Mouse (Mus musculus) kidney, postnatal 0 days (tissue): Measurements from ENCODE around the gene Dop1b. TPM values are rescaled to one million over a fixed set of nuclear protein-coding genes. Genes with fewer than 3 reads are reported as not detected.

Experiments
- ATAC-seq: fragments of 200-750 bp; cut with Nextera tagmentation; replicated peaks from 2 replicates; pipeline ENCODE4 v1.8.0; 2017; ENCODE audit warnings: low read depth, moderate number of reproducible peaks, moderate TSS enrichment, moderate library complexity; ENCODE audit not compliant: low FRiP score
- DNase-seq: peaks from one replicate; pipeline ENCODE4 v3.0.0-alpha.2; 2016; ENCODE audit warnings: low spot score
- H3K27ac ChIP-seq: fragments of 300-500 bp; sonication (generic); 2 replicates; pipeline ENCODE4 v1.5.1; 2014; ENCODE audit warnings: mild to moderate bottlenecking
- H3K27me3 ChIP-seq: fragments of 300-500 bp; sonication (generic); 2 replicates; pipeline ENCODE4 v1.6.1; 2014; ENCODE audit warnings: low read length, mixed read lengths; ENCODE audit not compliant: insufficient read depth
- H3K36me3 ChIP-seq: fragments of 300-500 bp; sonication (generic); 2 replicates; pipeline ENCODE4 v1.6.1; 2014; ENCODE audit warnings: low read length, mixed read lengths; ENCODE audit not compliant: insufficient read depth
- H3K4me1 ChIP-seq: fragments of 300-500 bp; sonication (generic); replicated peaks from 2 replicates; pipeline ENCODE4 v1.6.1; 2014; ENCODE audit warnings: antibody characterized with exemption, low read length, mixed read lengths; ENCODE audit not compliant: insufficient read depth
- H3K4me2 ChIP-seq: fragments of 300-500 bp; sonication (generic); 2 replicates; pipeline ENCODE4 v1.6.1; 2014; ENCODE audit warnings: mild to moderate bottlenecking, low read length, moderate library complexity, mixed read lengths
- H3K4me3 ChIP-seq: fragments of 300-500 bp; sonication (generic); replicated peaks from 2 replicates; pipeline ENCODE4 v1.5.1; 2014; ENCODE audit warnings: low read depth, low read length
- H3K9ac ChIP-seq: fragments of 300-500 bp; sonication (generic); 2 replicates; pipeline ENCODE4 v1.6.1; 2014; ENCODE audit warnings: low read depth, low read length
- H3K9me3 ChIP-seq: fragments of 300-500 bp; sonication (generic); replicated peaks from 2 replicates; pipeline ENCODE4 v1.6.1; 2016; ENCODE audit warnings: low read length, inconsistent platforms, mixed read lengths
- CTCF ChIP-seq: IDR thresholded peaks from 2 replicates; pipeline ENCODE4 v1.5.1; 2016; ENCODE audit warnings: antibody characterized with exemption, low read depth, mild to moderate bottlenecking, moderate library complexity
- WGBS: fragments of 180-500 bp; shearing (Covaris S2); extraction: QIAGEN DNeasy Blood & Tissue Kit; methylation state at CpG from one replicate; pipeline ENCODE4 v1.1.7; 2014; 5-methylcytosine and 5-hydroxymethylcytosine counted together
- polyA plus RNA-seq: library from polyadenylated mRNA; unstranded; fragments of >200 nt; fragmentation: Nextera tagmentation; extraction: Ambion mirVana; gene quantifications from 2 replicates; pipeline ENCODE4 v1.2.1, GENCODE M21; 2015

Gene Dop1b
- polyA plus RNA-seq, 1 experiment from 2014 or later = 22.5 TPM

- DNase-seq (no peak), ATAC-seq (no peak)
- H3K4me1 ChIP-seq = no peaks in the 10 kb centered on the region
- H3K27me3 ChIP-seq = no peaks in the 10 kb centered on the region
- TF ChIP-seq CTCF = no peak
- H3K27ac ChIP-seq = no peak overlapping the region
- H3K9ac ChIP-seq = no peak overlapping the region
- H3K36me3 ChIP-seq = peaks cover 66% of the 10 kb centered on the region
- no peak overlapping the region for H3K4me3 ChIP-seq
- WGBS = 91% methylated on average over 4 of the region's 4 CpGs
- no peaks in the 10 kb centered on the region for H3K9me3 ChIP-seq
- H3K4me2 ChIP-seq = no peak overlapping the region
Observed at GRCm38 (mm10) chr16:93859967-93860366, 148.3 kb downstream of the Dop1b start.

Other genes starting within 250 kb of the Dop1b start
- gene Setd4, start 107.8 kb upstream of the Dop1b start, polyA plus RNA-seq = 12.3 and 12.5 TPM in 2 replicates
- gene Cbr1, start 106.1 kb upstream of the Dop1b start, polyA plus RNA-seq = 278 and 299 TPM in 2 replicates
- not detected in 2 replicates for gene Gm5678, start 83.8 kb upstream of the Dop1b start, polyA plus RNA-seq
- 8.6 and 9.6 TPM in 2 replicates for gene Cbr3, start 28.7 kb upstream of the Dop1b start, polyA plus RNA-seq
- gene Morc3, start 120.2 kb downstream of the Dop1b start, polyA plus RNA-seq = 26.8 and 27.0 TPM in 2 replicates
- 43.8 and 49.2 TPM in 2 replicates for gene Chaf1b, start 172.0 kb downstream of the Dop1b start, polyA plus RNA-seq